Mouse (Mus musculus): Measurements from ENCODE around the gene Slc25a11. TPM values are rescaled to one million over a fixed set of nuclear protein-coding genes. Genes with fewer than 3 reads are reported as not detected.

Slc25a11 gene
- total RNA-seq, 1 experiment, result 97.4 TPM

GRCm38 (mm10) chr11:70674501-70674900 is 27.2 kb upstream of the Slc25a11 start:
- in situ Hi-C loops (cut with MboI; ENCODE audit: low sequenced_read_pairs in 2 of 2, unreplicated experiment in 2 of 2), result no loop called here
- no peak overlapping the region for H3K27ac ChIP-seq (ENCODE audit: insufficient read depth, low read depth, low read length, poor library complexity, severe bottlenecking)
- no peaks in the 10 kb centered on the region for H3K9me3 ChIP-seq (ENCODE audit: control insufficient read depth, insufficient read depth, low read depth, low read length)
- H3K4me3 ChIP-seq (ENCODE audit: insufficient read depth in 1 of 2, low read depth in 1 of 2, low read length in 2 of 2, poor library complexity in 1 of 2, severe bottlenecking in 1 of 2), result no peak overlapping the region
- no peak for TF ChIP-seq MAFK (IDR thresholded peaks at IDR 0.05; ENCODE audit: insufficient read depth, low read depth, low read length)
- TF ChIP-seq ZC3H11A (IDR thresholded peaks at IDR 0.05; ENCODE audit: borderline replicate concordance, low read depth, low read length), result no peak
- no peak for TF ChIP-seq ZNF384 (IDR thresholded peaks at IDR 0.05; ENCODE audit: low read depth, low read length)
- no peak for TF ChIP-seq HCFC1 (IDR thresholded peaks at IDR 0.05; ENCODE audit: borderline replicate concordance, insufficient read depth, low read length)
- TF ChIP-seq CHD2 (IDR thresholded peaks at IDR 0.05; ENCODE audit: low read depth, low read length), result no peak
- no peak overlapping the region for H3K9ac ChIP-seq (ENCODE audit: insufficient read depth, low read depth, low read length, poor library complexity, severe bottlenecking)
- peaks cover 0 to 13% of the 10 kb centered on the region in 2 experiments; a peak in 1 of 4 replicates for H3K4me1 ChIP-seq (ENCODE audit: control insufficient read depth in 2 of 2, insufficient read depth in 2 of 2, low read length in 2 of 2, poor library complexity in 1 of 2)
- no peak for DNase-seq (ENCODE audit: low read depth, low spot score)
- peaks cover 5% of the 10 kb centered on the region; the same call in 1 of the 2 replicates for H3K36me3 ChIP-seq (ENCODE audit: control insufficient read depth, insufficient read depth, low read length, poor library complexity, severe bottlenecking)

- no peak for TF ChIP-seq MAFK (IDR thresholded peaks at IDR 0.05; ENCODE audit: insufficient read depth, low read depth, low read length)
- TF ChIP-seq HCFC1 (IDR thresholded peaks at IDR 0.05; ENCODE audit: borderline replicate concordance, insufficient read depth, low read length), result no peak
- TF ChIP-seq ZC3H11A (IDR thresholded peaks at IDR 0.05; ENCODE audit: borderline replicate concordance, low read depth, low read length), result no peak
- TF ChIP-seq CHD2 (IDR thresholded peaks at IDR 0.05; ENCODE audit: low read depth, low read length), result no peak
- no peak for TF ChIP-seq ZNF384 (IDR thresholded peaks at IDR 0.05; ENCODE audit: low read depth, low read length)
- Histone ChIP-seq H3K4me3 (ENCODE audit: insufficient read depth in 1 of 2, low read depth in 1 of 2, low read length in 2 of 2, poor library complexity in 1 of 2, severe bottlenecking in 1 of 2) (no peak overlapping the region), H3K4me1 (ENCODE audit: control insufficient read depth in 2 of 2, insufficient read depth in 2 of 2, low read length in 2 of 2, poor library complexity in 1 of 2) (peaks cover 0 to 13% of the 10 kb centered on the region in 2 experiments; a peak in 1 of 4 replicates), H3K27ac (ENCODE audit: insufficient read depth, low read depth, low read length, poor library complexity, severe bottlenecking) (no peak overlapping the region), H3K9ac (ENCODE audit: insufficient read depth, low read depth, low read length, poor library complexity, severe bottlenecking) (no peak overlapping the region), H3K9me3 (ENCODE audit: control insufficient read depth, insufficient read depth, low read depth, low read length) (no peaks in the 10 kb centered on the region), H3K36me3 (ENCODE audit: control insufficient read depth, insufficient read depth, low read length, poor library complexity, severe bottlenecking) (peaks cover 5% of the 10 kb centered on the region; the same call in 1 of the 2 replicates)
- in situ Hi-C loops (cut with MboI; ENCODE audit: low sequenced_read_pairs in 2 of 2, unreplicated experiment in 2 of 2), result no loop called here
- no peak for DNase-seq (ENCODE audit: low read depth, low spot score)
Observed at GRCm38 (mm10) chr11:70674014-70674413, 26.7 kb upstream of the Slc25a11 start.

- H3K27ac ChIP-seq (ENCODE audit: insufficient read depth, low read depth, low read length, poor library complexity, severe bottlenecking), result no peak overlapping the region
- in situ Hi-C loops (cut with MboI; ENCODE audit: low sequenced_read_pairs in 2 of 2, unreplicated experiment in 2 of 2), result no loop called here
- H3K9ac ChIP-seq (ENCODE audit: insufficient read depth, low read depth, low read length, poor library complexity, severe bottlenecking), result 0 out of 2 replicates have a peak overlapping the region, but pooled peaks have one; percentile 17
- H3K4me3 ChIP-seq (ENCODE audit: insufficient read depth in 1 of 2, low read depth in 1 of 2, low read length in 2 of 2, poor library complexity in 1 of 2, severe bottlenecking in 1 of 2), result no peak overlapping the region
- H3K9me3 ChIP-seq (ENCODE audit: control insufficient read depth, insufficient read depth, low read depth, low read length), result no peaks in the 10 kb centered on the region
- peaks cover 11% of the 10 kb centered on the region; the same call in 1 of the 2 replicates for H3K36me3 ChIP-seq (ENCODE audit: control insufficient read depth, insufficient read depth, low read length, poor library complexity, severe bottlenecking)
- no peak for DNase-seq (ENCODE audit: low read depth, low spot score)
- TF ChIP-seq ZC3H11A (IDR thresholded peaks at IDR 0.05; ENCODE audit: borderline replicate concordance, low read depth, low read length) (no peak), MAFK (IDR thresholded peaks at IDR 0.05; ENCODE audit: insufficient read depth, low read depth, low read length) (no peak), ZNF384 (IDR thresholded peaks at IDR 0.05; ENCODE audit: low read depth, low read length) (no peak), CHD2 (IDR thresholded peaks at IDR 0.05; ENCODE audit: low read depth, low read length) (no peak), HCFC1 (IDR thresholded peaks at IDR 0.05; ENCODE audit: borderline replicate concordance, insufficient read depth, low read length) (no peak)
- peaks cover 0 to 13% of the 10 kb centered on the region in 2 experiments; a peak in 2 of 4 replicates for H3K4me1 ChIP-seq (ENCODE audit: control insufficient read depth in 2 of 2, insufficient read depth in 2 of 2, low read length in 2 of 2, poor library complexity in 1 of 2)
Observed at GRCm38 (mm10) chr11:70671333-70672047, 24.2 kb upstream of the Slc25a11 start.

GRCm38 (mm10) chr11:70670483-70670882 is 23.2 kb upstream of the Slc25a11 start:
- in situ Hi-C loops (cut with MboI; ENCODE audit: low sequenced_read_pairs in 2 of 2, unreplicated experiment in 2 of 2), result no loop called here
- Histone ChIP-seq H3K27ac (ENCODE audit: insufficient read depth, low read depth, low read length, poor library complexity, severe bottlenecking) (peak overlapping the region; percentile 11; the same call in 1 of the 2 replicates), H3K4me3 (ENCODE audit: insufficient read depth in 1 of 2, low read depth in 1 of 2, low read length in 2 of 2, poor library complexity in 1 of 2, severe bottlenecking in 1 of 2) (peak overlapping the region; percentile 74 to 84), H3K36me3 (ENCODE audit: control insufficient read depth, insufficient read depth, low read length, poor library complexity, severe bottlenecking) (peaks cover 12% of the 10 kb centered on the region; the same call in 1 of the 2 replicates), H3K9ac (ENCODE audit: insufficient read depth, low read depth, low read length, poor library complexity, severe bottlenecking) (peak overlapping the region; percentile 95), H3K9me3 (ENCODE audit: control insufficient read depth, insufficient read depth, low read depth, low read length) (no peaks in the 10 kb centered on the region), H3K4me1 (ENCODE audit: control insufficient read depth in 2 of 2, insufficient read depth in 2 of 2, low read length in 2 of 2, poor library complexity in 1 of 2) (peaks cover 0 to 13% of the 10 kb centered on the region in 2 experiments; a peak in 2 of 4 replicates)
- no peak for TF ChIP-seq CHD2 (IDR thresholded peaks at IDR 0.05; ENCODE audit: low read depth, low read length)
- TF ChIP-seq ZC3H11A (IDR thresholded peaks at IDR 0.05; ENCODE audit: borderline replicate concordance, low read depth, low read length), result no peak
- TF ChIP-seq ZNF384 (IDR thresholded peaks at IDR 0.05; ENCODE audit: low read depth, low read length), result no peak
- TF ChIP-seq MAFK (IDR thresholded peaks at IDR 0.05; ENCODE audit: insufficient read depth, low read depth, low read length), result no peak
- no peak for TF ChIP-seq HCFC1 (IDR thresholded peaks at IDR 0.05; ENCODE audit: borderline replicate concordance, insufficient read depth, low read length)
- no peak for DNase-seq (ENCODE audit: low read depth, low spot score)
